Mouse (Mus musculus): ENCODE data around the gene Gaa. TPM values are rescaled to one million over a fixed set of nuclear protein-coding genes. Genes with fewer than 3 reads are reported as not detected.

The Gaa gene
- total RNA-seq (2012; rRNA removed) (80.8 and 105 TPM in 2 replicates), total RNA-seq (2014; rRNA removed) (19.6 and 19.8 TPM in 2 replicates), polyA plus RNA-seq (2012; ENCODE audit: insufficient read length, low read depth) (91.0 and 93.2 TPM in 2 replicates)

DNA sequence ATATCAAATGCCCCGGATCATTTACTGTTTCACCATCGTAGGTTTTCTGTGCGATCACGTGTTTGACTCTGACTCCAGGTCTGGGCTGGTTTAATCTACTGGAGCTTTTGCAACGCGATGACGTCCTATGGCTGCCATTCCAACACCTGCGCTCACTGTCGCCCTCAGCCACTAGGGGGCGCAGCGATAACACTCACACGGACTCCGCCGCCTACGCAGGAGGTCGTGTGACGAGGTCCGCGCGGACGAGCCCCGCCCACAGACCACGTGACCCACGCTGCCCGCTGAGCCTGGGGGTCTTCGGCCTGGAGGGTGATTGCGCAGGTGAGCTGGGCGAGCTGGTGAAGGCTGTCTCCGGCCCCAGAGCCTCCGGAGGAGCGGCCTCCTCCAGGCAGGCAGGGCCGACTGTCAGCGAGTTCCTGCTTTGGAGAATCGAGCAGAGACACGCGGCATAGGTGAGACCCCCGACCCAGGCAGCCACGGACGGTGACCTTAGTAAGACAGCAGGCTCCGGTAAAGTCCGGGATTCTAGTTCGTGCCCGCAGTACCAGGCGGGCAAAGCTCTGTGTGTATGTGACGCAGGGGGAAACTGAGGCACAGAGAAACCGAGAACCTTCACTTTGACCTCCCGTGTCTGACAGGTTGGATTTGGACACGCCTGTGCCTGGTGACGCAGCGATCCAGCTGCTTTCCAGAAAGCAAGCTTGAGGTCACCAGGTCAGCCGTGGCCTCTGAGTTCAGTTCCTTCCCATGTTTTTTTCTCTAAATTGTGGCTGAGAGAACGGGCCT lies at the start of gene Gaa:
Gene Gaa (plus strand): TSS at position 120 of the 789 bp plus-strand sequence.
- H3K9ac ChIP-seq (ENCODE audit: insufficient read depth, low read depth): peak within 1 kb of the TSS; percentile 82
- H3K4me1 ChIP-seq (ENCODE audit: control insufficient read depth in 1 of 2, insufficient read depth in 2 of 2): peaks cover 13 to 32% of the 10 kb centered on the region in 2 experiments
- peak within 1 kb of the TSS; percentile 67 to 96 (median 81) for H3K4me3 ChIP-seq (replicated peaks in 1 of 3; ENCODE audit: low read depth in 2 of 3, low read length in 2 of 3, poor library complexity in 1 of 3)
- H3K27me3 ChIP-seq (replicated peaks): peaks cover 27% of the 10 kb centered on the region
- H3K9me3 ChIP-seq (replicated peaks; ENCODE audit: low read length): peaks cover 2% of the 10 kb centered on the region
- peak; percentile 99 for DNase-seq (ENCODE audit: extremely low read depth)
- no peak for TF ChIP-seq MAFK (IDR thresholded peaks at IDR 0.05; ENCODE audit: insufficient replicate concordance, low read length)
- no peak for TF ChIP-seq ZC3H11A (IDR thresholded peaks at IDR 0.05; ENCODE audit: low read depth, low read length)
- TF ChIP-seq KAT2A (IDR thresholded peaks at IDR 0.05; ENCODE audit: insufficient replicate concordance, low read length): no peak
- TF ChIP-seq MXI1 (IDR thresholded peaks at IDR 0.05; ENCODE audit: low read depth, low read length): peak; percentile 94
- peak; percentile 68; the same call in 1 of the 2 replicates for TF ChIP-seq MEF2A (IDR thresholded peaks at IDR 0.05; ENCODE audit: borderline replicate concordance, low read depth, low read length)
- peak; percentile 43; the same call in 1 of the 2 replicates for TF ChIP-seq ETS1 (conservative IDR thresholded peaks at IDR 0.05; ENCODE audit: low read depth, low read length)
- TF ChIP-seq CTCF (conservative IDR thresholded peaks at IDR 0.05 in 1 of 2, IDR thresholded peaks at IDR 0.05 in 1 of 2; ENCODE audit: low read depth in 2 of 2, low read length in 2 of 2): peak; percentile 90 to 98
- TF ChIP-seq TCF12 (IDR thresholded peaks at IDR 0.05; ENCODE audit: low read depth, low read length): peak; percentile 86
- TF ChIP-seq UBTF (IDR thresholded peaks at IDR 0.05; ENCODE audit: low read depth, low read length): no peak
- TF ChIP-seq SMC3 (IDR thresholded peaks at IDR 0.05; ENCODE audit: low read depth, low read length): peak; percentile 52
- no peak for TF ChIP-seq POLR2AphosphoS2 (IDR thresholded peaks at IDR 0.05; ENCODE audit: low read depth, low read length)
- peak; percentile 54; the same call in 1 of the 2 replicates for TF ChIP-seq POLR2A (IDR thresholded peaks at IDR 0.05; ENCODE audit: low read depth, low read length)
- TF ChIP-seq JUND (conservative IDR thresholded peaks at IDR 0.05; ENCODE audit: low read depth, low read length): no peak
- TF ChIP-seq ZMIZ1 (IDR thresholded peaks at IDR 0.05; ENCODE audit: low read depth, low read length): no peak; the same call in 1 of the 2 replicates
- peak; percentile 49; the same call in 1 of the 2 replicates for TF ChIP-seq NELFE (IDR thresholded peaks at IDR 0.05; ENCODE audit: low read depth, low read length)
- TF ChIP-seq ZKSCAN1 (IDR thresholded peaks at IDR 0.05; ENCODE audit: borderline replicate concordance, low read depth, low read length): no peak
- no peak; the same call in 1 of the 2 replicates for TF ChIP-seq TBP (conservative IDR thresholded peaks at IDR 0.05; ENCODE audit: low read depth, low read length)
- TF ChIP-seq MAZ (IDR thresholded peaks at IDR 0.05; ENCODE audit: low read depth, low read length): no peak; the same call in 1 of the 2 replicates
- peak; percentile 74 for TF ChIP-seq SIN3A (IDR thresholded peaks at IDR 0.05; ENCODE audit: low read length)
- TF ChIP-seq IRF4 (IDR thresholded peaks at IDR 0.05; ENCODE audit: low read depth, low read length): peak; percentile 55; the same call in 1 of the 2 replicates
- TF ChIP-seq USF1 (IDR thresholded peaks at IDR 0.05; ENCODE audit: low read depth, low read length): peak; percentile 97
- no peak for TF ChIP-seq PAX5 (IDR thresholded peaks at IDR 0.05; ENCODE audit: low read length)
- TF ChIP-seq RAD21 (IDR thresholded peaks at IDR 0.05; ENCODE audit: low read depth, low read length): peak; percentile 53
- no peak for TF ChIP-seq GABPA (IDR thresholded peaks at IDR 0.05; ENCODE audit: insufficient replicate concordance, low read depth, low read length)
- TF ChIP-seq USF2 (conservative IDR thresholded peaks at IDR 0.05; ENCODE audit: low read depth, low read length): peak; percentile 95
- TF ChIP-seq JUN (IDR thresholded peaks at IDR 0.05; ENCODE audit: insufficient read depth, low read depth, low read length): no peak
- TF ChIP-seq NRF1 (IDR thresholded peaks at IDR 0.05; ENCODE audit: low read depth, low read length): peak; percentile 68
- TF ChIP-seq CHD2 (IDR thresholded peaks at IDR 0.05; ENCODE audit: low read length): no peak
- peak; percentile 79; the same call in 1 of the 2 replicates for TF ChIP-seq MYC (IDR thresholded peaks at IDR 0.05; ENCODE audit: low read depth, low read length)
- TF ChIP-seq HCFC1 (IDR thresholded peaks at IDR 0.05; ENCODE audit: low read depth, low read length): peak; percentile 65
- TF ChIP-seq EP300 (IDR thresholded peaks at IDR 0.05; ENCODE audit: low read length): no peak
- TF ChIP-seq ZNF384 (IDR thresholded peaks at IDR 0.05; ENCODE audit: low read depth, low read length): no peak
- TF ChIP-seq MAX (IDR thresholded peaks at IDR 0.05; ENCODE audit: low read length): peak; percentile 98
- no peak for TF ChIP-seq E2F4 (IDR thresholded peaks at IDR 0.05; ENCODE audit: insufficient replicate concordance, low read depth, low read length)
- TF ChIP-seq ELF1 (IDR thresholded peaks at IDR 0.05; ENCODE audit: low read depth, low read length): no peak
- no peak for TF ChIP-seq CHD1 (IDR thresholded peaks at IDR 0.05; ENCODE audit: low read depth, low read length)
- peak; percentile 94 for TF ChIP-seq BHLHE40 (IDR thresholded peaks at IDR 0.05; ENCODE audit: low read depth, low read length)
- TF ChIP-seq RCOR1 (conservative IDR thresholded peaks at IDR 0.05; ENCODE audit: low read depth, low read length): no peak; the same call in 1 of the 2 replicates
- H3K79me2 ChIP-seq (replicated peaks; ENCODE audit: control insufficient read depth, extremely low read depth, insufficient read depth, poor library complexity, severe bottlenecking): peaks cover 4% of the 10 kb centered on the region; the same call in 1 of the 2 replicates
- in situ Hi-C loops (cut with MboI; ENCODE audit: low pct_ligation_motif_present, low pct_unique_long_range_greater_than_20kb, low sequenced_read_pairs): no loop called here
- H3K4me2 ChIP-seq (ENCODE audit: insufficient read depth, low read depth, poor library complexity, severe bottlenecking): peak within 1 kb of the TSS; percentile 76
- H3K36me3 ChIP-seq (replicated peaks in 1 of 2; ENCODE audit: control insufficient read depth in 1 of 2, insufficient read depth in 1 of 2, low read length in 1 of 2): peaks cover 24 to 35% of the 10 kb centered on the region in 2 experiments
- H3K27ac ChIP-seq (ENCODE audit: insufficient read depth, low read depth): peak within 1 kb of the TSS; percentile 6; the same call in 1 of the 2 replicates
- dilution Hi-C loops (cut with MboI; ENCODE audit: extremely low pct_ligation_motif_present, extremely low pct_unique_long_range_greater_than_20kb, low sequenced_read_pairs): no loop called here

Data from CH12.LX (cell line).